Mouse (Mus musculus) CH12.LX (cell line): ENCODE measurements at regions not wholly inside any gene's neighbourhood (a gene's known extent, or its start where the extent isn't known, plus 50 kb on each side); places are given as distances from the start of the nearest gene placed in this dataset.

Experiments used
- DNase-seq: peaks from one replicate; pipeline ENCODE4 v3.0.0-alpha.2; 2013; ENCODE audit errors: extremely low read depth
- H3K27ac ChIP-seq: 2 replicates; pipeline ENCODE4 v1.5.1; 2012; ENCODE audit warnings: low read depth, mild to moderate bottlenecking, control low read depth, moderate library complexity; ENCODE audit not compliant: insufficient read depth
- H3K27me3 ChIP-seq: replicated peaks from 2 replicates; pipeline ENCODE3; 2012; ENCODE audit warnings: inconsistent platforms
- H3K36me3 ChIP-seq, 2 experiments: replicated peaks in 1 of 2; 2 replicates each; pipeline versions ENCODE3 to v1.6.1; 2012; ENCODE audit warnings: inconsistent platforms in 1 of 2, low read length in 1 of 2, mild to moderate bottlenecking in 1 of 2, mixed read lengths in 1 of 2, moderate library complexity in 1 of 2; ENCODE audit not compliant: control insufficient read depth in 1 of 2, insufficient read depth in 1 of 2
- H3K4me1 ChIP-seq, 2 experiments: 2 replicates each; pipeline ENCODE4 v1.6.1; 2012; ENCODE audit warnings: inconsistent platforms in 1 of 2, moderate library complexity in 1 of 2; ENCODE audit not compliant: insufficient read depth in 2 of 2, control insufficient read depth in 1 of 2
- H3K4me2 ChIP-seq: 2 replicates; pipeline ENCODE4 v1.6.1; 2012; ENCODE audit warnings: low read depth, mild to moderate bottlenecking, control low read depth; ENCODE audit not compliant: poor library complexity, insufficient read depth, severe bottlenecking
- H3K4me3 ChIP-seq, 3 experiments: fragments of 150-350 bp in 1 of 3; sonication (generic) in 1 of 3; replicated peaks in 1 of 3; 2 replicates each; pipeline versions ENCODE3 to v1.5.1; 2011 to 2012; ENCODE audit warnings: low read depth in 2 of 3, low read length in 2 of 3, mild to moderate bottlenecking in 2 of 3, moderate library complexity in 2 of 3, control low read depth in 1 of 3, improper control_type of control experiment in 1 of 3, inconsistent platforms in 1 of 3, mixed read lengths in 1 of 3; ENCODE audit not compliant: poor library complexity in 1 of 3
- H3K79me2 ChIP-seq: replicated peaks from 2 replicates; pipeline ENCODE4 v1.6.1; 2012; ENCODE audit warnings: mild to moderate bottlenecking, moderate library complexity; ENCODE audit not compliant: control insufficient read depth, poor library complexity, insufficient read depth, severe bottlenecking; ENCODE audit errors: extremely low read depth
- H3K9ac ChIP-seq: 2 replicates; pipeline ENCODE4 v1.6.1; 2012; ENCODE audit warnings: low read depth, mild to moderate bottlenecking, control low read depth, moderate library complexity; ENCODE audit not compliant: insufficient read depth
- H3K9me3 ChIP-seq: replicated peaks from 2 replicates; pipeline ENCODE3; 2012; ENCODE audit warnings: low read length, inconsistent platforms, mixed read lengths
- CTCF ChIP-seq, 2 experiments: IDR thresholded peaks in 1 of 2; conservative IDR thresholded peaks in 1 of 2; 2 replicates each; pipeline ENCODE4 v1.5.1; 2011 to 2012; ENCODE audit warnings: low read depth in 2 of 2, low read length in 2 of 2, improper control_type of control experiment in 1 of 2, inconsistent platforms in 1 of 2, mild to moderate bottlenecking in 1 of 2, moderate library complexity in 1 of 2
- E2F4 ChIP-seq: IDR thresholded peaks from 2 replicates; pipeline ENCODE4 v1.6.1; 2011; ENCODE audit warnings: low read depth, low read length, improper control_type of control experiment; ENCODE audit not compliant: insufficient replicate concordance
- EP300 ChIP-seq: IDR thresholded peaks from 2 replicates; pipeline ENCODE4 v1.6.1; 2011; ENCODE audit warnings: low read length, improper control_type of control experiment
- ETS1 ChIP-seq: conservative IDR thresholded peaks from 2 replicates; pipeline ENCODE4 v1.6.1; 2012; ENCODE audit warnings: low read depth, mild to moderate bottlenecking, inconsistent platforms, low read length, improper control_type of control experiment, moderate library complexity
- GABPA ChIP-seq: IDR thresholded peaks from 2 replicates; pipeline ENCODE4 v1.6.1; 2012; ENCODE audit warnings: low read depth, low read length, improper control_type of control experiment, inconsistent platforms; ENCODE audit not compliant: insufficient replicate concordance
- JUND ChIP-seq: conservative IDR thresholded peaks from 2 replicates; pipeline ENCODE4 v1.6.1; 2011; ENCODE audit warnings: low read depth, low read length, improper control_type of control experiment
- KAT2A ChIP-seq: IDR thresholded peaks from 2 replicates; pipeline ENCODE4 v1.6.1; 2012; ENCODE audit warnings: low read length, improper control_type of control experiment, inconsistent platforms; ENCODE audit not compliant: insufficient replicate concordance
- MAFK ChIP-seq: IDR thresholded peaks from 2 replicates; pipeline ENCODE4 v1.6.1; 2011; ENCODE audit warnings: low read length, improper control_type of control experiment; ENCODE audit not compliant: insufficient replicate concordance
- MAX ChIP-seq: IDR thresholded peaks from 2 replicates; pipeline ENCODE4 v1.6.1; 2011; ENCODE audit warnings: low read length, improper control_type of control experiment
- MAZ ChIP-seq: IDR thresholded peaks from 2 replicates; pipeline ENCODE4 v1.6.1; 2012; ENCODE audit warnings: low read depth, mild to moderate bottlenecking, inconsistent platforms, low read length, improper control_type of control experiment, moderate library complexity
- MEF2A ChIP-seq: IDR thresholded peaks from 2 replicates; pipeline ENCODE4 v1.6.1; 2014; ENCODE audit warnings: low read depth, mild to moderate bottlenecking, inconsistent platforms, low read length, improper control_type of control experiment, borderline replicate concordance
- MYC ChIP-seq: IDR thresholded peaks from 2 replicates; pipeline ENCODE4 v1.6.1; 2011; ENCODE audit warnings: low read depth, mild to moderate bottlenecking, improper control_type of control experiment, low read length
- NRF1 ChIP-seq: IDR thresholded peaks from 2 replicates; pipeline ENCODE4 v1.6.1; 2014; ENCODE audit warnings: low read depth, mild to moderate bottlenecking, inconsistent platforms, low read length, improper control_type of control experiment, moderate library complexity
- POLR2AphosphoS2 ChIP-seq: IDR thresholded peaks from 2 replicates; pipeline ENCODE4 v1.6.1; 2011; ENCODE audit warnings: low read depth, low read length, improper control_type of control experiment
- RAD21 ChIP-seq: IDR thresholded peaks from 2 replicates; pipeline ENCODE4 v1.6.1; 2011; ENCODE audit warnings: low read depth, mild to moderate bottlenecking, low read length, improper control_type of control experiment, moderate library complexity
- SMC3 ChIP-seq: IDR thresholded peaks from 2 replicates; pipeline ENCODE4 v1.6.1; 2011; ENCODE audit warnings: low read depth, low read length, improper control_type of control experiment
- UBTF ChIP-seq: IDR thresholded peaks from 2 replicates; pipeline ENCODE4 v1.6.1; 2012; ENCODE audit warnings: low read depth, mild to moderate bottlenecking, inconsistent platforms, low read length, improper control_type of control experiment, moderate library complexity
- USF2 ChIP-seq: conservative IDR thresholded peaks from 2 replicates; pipeline ENCODE4 v1.6.1; 2011; ENCODE audit warnings: low read depth, low read length, improper control_type of control experiment
- ZKSCAN1 ChIP-seq: IDR thresholded peaks from 2 replicates; pipeline ENCODE4 v1.6.1; 2012; ENCODE audit warnings: low read depth, inconsistent platforms, low read length, improper control_type of control experiment, borderline replicate concordance
- ZNF384 ChIP-seq: IDR thresholded peaks from 2 replicates; pipeline ENCODE4 v1.6.1; 2012; ENCODE audit warnings: low read depth, low read length, improper control_type of control experiment, inconsistent platforms
- dilution Hi-C: fragments of 300-500 bp; cut with MboI; formaldehyde crosslinking; loops from 2 replicates; pipeline ENCODE4 v1.14.3; 2020; ENCODE audit warnings: low sequenced_read_pairs; ENCODE audit not compliant: extremely low pct_unique_long_range_greater_than_20kb, extremely low pct_ligation_motif_present
- in situ Hi-C: fragments of 300-500 bp; cut with MboI; formaldehyde crosslinking; loops from 3 replicates; pipeline ENCODE4 v1.14.3; 2019; ENCODE audit warnings: low sequenced_read_pairs, low pct_ligation_motif_present, low pct_unique_long_range_greater_than_20kb, mixed read lengths

DNA sequence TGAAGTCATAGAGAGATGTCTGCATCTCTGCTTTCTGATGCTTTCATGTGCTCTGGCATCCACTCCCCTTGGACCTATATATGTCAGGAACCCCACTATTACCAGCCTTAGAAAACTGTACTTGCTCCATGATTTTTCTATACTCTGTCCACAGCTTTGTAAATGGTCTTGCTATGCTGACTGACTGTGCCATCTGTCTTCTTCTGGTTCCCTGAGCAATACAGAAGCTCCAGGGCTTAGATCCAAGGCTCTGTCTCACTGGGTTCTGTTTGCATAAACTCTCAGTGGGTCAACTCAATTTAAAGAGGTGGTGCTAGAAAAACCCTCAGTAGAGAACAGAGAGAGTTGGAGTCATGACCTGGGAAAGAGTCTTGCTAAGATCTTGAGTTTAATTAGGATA is 71.9 kb upstream of the Dab1 start:
- dilution Hi-C loops: no loop called here

DNA sequence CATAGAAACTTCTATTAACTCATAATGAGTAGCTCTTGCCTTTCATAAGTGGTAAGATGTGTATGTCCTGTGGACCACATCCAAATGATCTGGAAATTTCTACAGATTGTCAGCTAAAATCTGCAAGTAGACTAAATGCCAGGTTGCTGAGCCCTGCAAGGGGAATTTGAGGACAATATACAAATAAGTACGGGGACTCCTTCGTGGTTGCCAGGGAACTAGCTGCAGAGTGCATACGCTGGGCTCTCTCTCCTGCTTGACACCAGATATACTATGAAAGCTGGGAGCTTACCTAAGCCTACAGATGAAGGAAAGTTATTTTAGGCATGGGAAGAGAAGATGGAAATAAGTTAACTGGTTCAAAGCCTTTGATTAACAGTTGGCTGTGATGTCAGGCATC is 66.7 kb upstream of the Dab1 start:
- H3K4me2 ChIP-seq: no peak overlapping the region
- H3K4me1 ChIP-seq: no peaks in the 10 kb centered on the region
- no peak for DNase-seq
- H3K36me3 ChIP-seq: no peaks in the 10 kb centered on the region
- TF ChIP-seq CTCF (conservative IDR thresholded peaks at IDR 0.05 in 1 of 2, IDR thresholded peaks at IDR 0.05 in 1 of 2; ENCODE audit: low read depth in 2 of 2, low read length in 2 of 2) (no peak), NRF1 (no peak), MAZ (no peak), MEF2A (no peak), MYC (no peak), USF2 (no peak), ZNF384 (no peak), JUND (no peak), RAD21 (no peak), E2F4 (no peak), EP300 (no peak), ZKSCAN1 (no peak), MAFK (no peak), GABPA (no peak), KAT2A (no peak), ETS1 (no peak)
- TF ChIP-seq, all 38 proteins: peak for 0
- H3K27me3 ChIP-seq: no peaks in the 10 kb centered on the region
- no peaks in the 10 kb centered on the region for H3K79me2 ChIP-seq
- H3K27ac ChIP-seq: no peak overlapping the region
- dilution Hi-C loops: no loop called here
- no peak overlapping the region for H3K4me3 ChIP-seq
- no peak overlapping the region for H3K9ac ChIP-seq
- in situ Hi-C loops: no loop called here
- H3K9me3 ChIP-seq: peaks cover 62% of the 10 kb centered on the region

More for the DNA sequence above, 71.9 kb upstream of the Dab1 start:
- H3K9ac ChIP-seq: no peak overlapping the region
- no peaks in the 10 kb centered on the region for H3K4me1 ChIP-seq
- peaks cover 52% of the 10 kb centered on the region for H3K9me3 ChIP-seq
- no peak for DNase-seq
- TF ChIP-seq ZNF384 (no peak), MAX (no peak), NRF1 (no peak), SMC3 (no peak), UBTF (no peak), POLR2AphosphoS2 (no peak), MYC (no peak)
- TF ChIP-seq, all 38 proteins: peak for 0
- Histone ChIP-seq H3K79me2 (no peaks in the 10 kb centered on the region), H3K4me2 (no peak overlapping the region), H3K4me3 (no peak overlapping the region), H3K27me3 (no peaks in the 10 kb centered on the region), H3K36me3 (no peaks in the 10 kb centered on the region), H3K27ac (no peak overlapping the region)
- in situ Hi-C loops: no loop called here
